Mouse (Mus musculus) hindbrain, embryonic 11.5 days (tissue): ENCODE measurements around the gene Rho. TPM values are rescaled to one million over a fixed set of nuclear protein-coding genes. Genes with fewer than 3 reads are reported as not detected.

Experiments
- ATAC-seq: fragments of 200-750 bp; cut with Nextera tagmentation; 2 replicates; pipeline ENCODE4 v1.8.0; 2017; ENCODE audit warnings: mild to moderate bottlenecking, moderate TSS enrichment, moderate library complexity; ENCODE audit not compliant: low FRiP score
- DNase-seq: peaks from one replicate; pipeline ENCODE4 v3.0.0-alpha.2; 2015; ENCODE audit warnings: low spot score
- H3K27ac ChIP-seq: fragments of 300-500 bp; sonication (generic); 2 replicates; pipeline ENCODE4 v1.5.1; 2014; ENCODE audit warnings: mild to moderate bottlenecking, low read depth, low read length
- H3K27me3 ChIP-seq: fragments of 300-500 bp; sonication (generic); 2 replicates; pipeline ENCODE4 v1.6.1; 2014; ENCODE audit warnings: mild to moderate bottlenecking, low read length, moderate library complexity, mixed read lengths; ENCODE audit not compliant: control insufficient read depth, insufficient read depth
- H3K36me3 ChIP-seq: fragments of 300-500 bp; sonication (generic); 2 replicates; pipeline ENCODE4 v1.6.1; 2014; ENCODE audit warnings: mild to moderate bottlenecking, low read length, moderate library complexity, mixed read lengths; ENCODE audit not compliant: control insufficient read depth, insufficient read depth
- H3K4me1 ChIP-seq: fragments of 300-500 bp; sonication (generic); replicated peaks from 2 replicates; pipeline ENCODE4 v1.6.1; 2014; ENCODE audit warnings: low read length, mixed read lengths; ENCODE audit not compliant: control insufficient read depth, insufficient read depth
- H3K4me2 ChIP-seq: fragments of 300-500 bp; sonication (generic); replicated peaks from 2 replicates; pipeline ENCODE4 v1.6.1; 2014; ENCODE audit warnings: mild to moderate bottlenecking, low read depth, low read length
- H3K4me3 ChIP-seq: fragments of 300-500 bp; sonication (generic); 2 replicates; pipeline ENCODE4 v1.5.1; 2014; ENCODE audit warnings: low read depth, low read length
- H3K9ac ChIP-seq: fragments of 300-500 bp; sonication (generic); 2 replicates; pipeline ENCODE4 v1.6.1; 2014; ENCODE audit warnings: low read depth, low read length
- H3K9me3 ChIP-seq: fragments of 300-500 bp; sonication (generic); 2 replicates; pipeline ENCODE4 v1.6.1; 2016; ENCODE audit warnings: low read length; ENCODE audit not compliant: control insufficient read depth
- WGBS: fragments of 180-500 bp; shearing (Covaris S2); extraction: QIAGEN DNeasy Blood & Tissue Kit; methylation state at CpG from one replicate; pipeline ENCODE4 v1.1.7; 2014; 5-methylcytosine and 5-hydroxymethylcytosine counted together
- polyA plus RNA-seq: library from polyadenylated mRNA; unstranded; fragments of >200 nt; fragmentation: Nextera tagmentation; extraction: Ambion mirVana; gene quantifications from 2 replicates; pipeline ENCODE4 v1.2.1, GENCODE M21; 2014

The Rho gene
- polyA plus RNA-seq, 1 experiment from 2014 or later: 0.22 TPM

DNA sequence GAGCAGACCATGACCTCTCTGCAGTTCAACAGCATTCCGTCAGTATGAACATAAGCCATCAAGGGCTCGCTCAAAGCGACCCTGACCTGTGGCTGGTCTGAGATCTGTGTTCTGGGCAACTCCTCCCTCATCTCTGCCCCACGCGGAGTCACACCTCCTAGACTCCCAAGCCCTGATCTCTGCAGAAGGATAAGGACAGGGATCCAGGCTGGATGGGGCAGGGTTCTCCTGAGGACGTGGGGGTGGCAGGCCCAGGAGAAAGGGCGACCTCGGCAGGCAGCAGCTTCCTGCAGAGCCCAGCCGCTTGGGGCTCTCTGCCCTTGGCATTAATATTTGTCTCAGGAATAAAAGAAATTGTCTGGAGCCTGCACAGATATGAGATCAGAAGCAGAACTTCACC is 54.1 kb downstream of the Rho start:
- Histone ChIP-seq H3K4me2 (no peak overlapping the region), H3K27ac (no peak overlapping the region)

DNA sequence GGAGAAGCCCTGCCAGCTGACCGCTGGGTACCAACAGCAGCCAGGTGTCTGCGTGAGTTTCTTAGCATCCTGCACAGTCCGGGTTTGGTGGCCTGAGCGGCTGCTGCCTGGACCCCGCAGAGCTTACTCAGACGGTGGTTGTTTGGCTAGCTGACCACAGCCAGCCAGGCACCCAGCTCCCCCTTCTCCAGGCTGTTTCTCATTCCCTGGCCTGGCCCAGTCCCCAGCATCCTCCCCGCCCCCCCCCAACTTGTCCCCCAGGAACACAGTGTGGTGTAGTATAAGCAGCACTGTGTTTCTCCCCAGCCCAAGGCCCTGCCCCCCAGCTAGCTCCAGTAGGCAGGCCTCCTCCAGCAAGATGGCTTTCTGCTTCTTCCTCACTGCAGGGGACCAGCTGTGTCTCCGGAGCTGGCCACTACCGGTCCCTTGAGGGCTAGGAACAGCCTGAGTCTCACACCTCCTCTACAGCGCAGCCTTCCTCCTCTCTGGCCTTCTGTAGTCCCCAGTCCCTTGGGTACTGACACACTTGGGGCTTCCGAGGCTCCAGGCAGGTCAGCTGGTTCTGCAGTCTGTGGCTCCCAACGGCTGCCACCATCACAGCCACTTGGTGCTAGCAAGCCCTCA is 55.0 kb downstream of the Rho start:
- no peaks in the 10 kb centered on the region for H3K9me3 ChIP-seq
- peaks cover 8% of the 10 kb centered on the region for H3K4me1 ChIP-seq
- H3K4me2 ChIP-seq: no peak overlapping the region
- H3K36me3 ChIP-seq: no peaks in the 10 kb centered on the region
- no peaks in the 10 kb centered on the region for H3K27me3 ChIP-seq
- H3K27ac ChIP-seq: no peak overlapping the region
- no peak for DNase-seq
- no peak for ATAC-seq
- 50% methylated on average over 12 of the region's 12 CpGs for WGBS
- H3K4me3 ChIP-seq: no peak overlapping the region
- H3K9ac ChIP-seq: no peak overlapping the region

More for the DNA sequence above, 54.1 kb downstream of the Rho start:
- H3K27me3 ChIP-seq: no peaks in the 10 kb centered on the region
- H3K9ac ChIP-seq: no peak overlapping the region
- ATAC-seq: no peak
- H3K9me3 ChIP-seq: no peaks in the 10 kb centered on the region
- peaks cover 5% of the 10 kb centered on the region; the same call in 1 of the 2 replicates for H3K4me1 ChIP-seq
- 57% methylated on average over 9 of the region's 9 CpGs for WGBS
- no peak overlapping the region for H3K4me3 ChIP-seq
- no peak for DNase-seq
- no peaks in the 10 kb centered on the region for H3K36me3 ChIP-seq

DNA sequence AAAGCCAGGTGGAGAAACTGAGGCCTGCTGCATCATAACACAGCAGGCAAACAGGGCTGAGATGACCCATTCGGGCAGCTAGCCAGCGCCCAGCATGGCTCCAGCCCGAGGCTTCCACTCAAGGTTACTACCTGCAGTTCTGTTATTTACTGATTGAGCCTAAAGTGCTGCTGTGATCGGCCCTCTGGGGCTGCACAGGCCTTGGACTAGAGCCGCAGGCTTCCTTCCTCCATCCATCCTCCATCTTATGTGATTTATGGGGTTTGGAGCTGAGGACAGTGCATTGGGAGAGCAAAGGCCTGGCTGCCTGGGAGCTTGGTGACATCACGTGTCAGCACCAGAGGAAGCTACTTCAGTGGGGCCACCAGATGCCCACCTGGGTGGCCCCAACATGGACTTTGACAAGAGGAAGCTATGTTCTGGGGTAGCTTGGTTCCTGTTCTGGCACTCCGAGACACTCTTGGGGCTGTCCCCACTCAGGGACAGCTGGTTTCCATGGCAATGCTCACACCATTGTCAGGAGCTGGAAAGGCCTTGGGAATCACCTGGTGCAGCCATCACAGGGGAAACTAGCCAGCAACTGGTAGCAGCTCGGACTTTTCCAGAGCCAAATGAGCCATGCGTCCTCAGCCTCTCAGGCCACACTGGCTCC is 55.7 kb downstream of the Rho start:
- Histone ChIP-seq H3K9me3 (no peaks in the 10 kb centered on the region), H3K4me2 (no peak overlapping the region), H3K27ac (no peak overlapping the region), H3K4me1 (peaks cover 9% of the 10 kb centered on the region), H3K4me3 (no peak overlapping the region), H3K36me3 (no peaks in the 10 kb centered on the region), H3K9ac (no peak overlapping the region), H3K27me3 (peaks cover 5% of the 10 kb centered on the region)
- DNase-seq (no peak), ATAC-seq (no peak)
- 59% methylated on average over 9 of the region's 9 CpGs for WGBS

DNA sequence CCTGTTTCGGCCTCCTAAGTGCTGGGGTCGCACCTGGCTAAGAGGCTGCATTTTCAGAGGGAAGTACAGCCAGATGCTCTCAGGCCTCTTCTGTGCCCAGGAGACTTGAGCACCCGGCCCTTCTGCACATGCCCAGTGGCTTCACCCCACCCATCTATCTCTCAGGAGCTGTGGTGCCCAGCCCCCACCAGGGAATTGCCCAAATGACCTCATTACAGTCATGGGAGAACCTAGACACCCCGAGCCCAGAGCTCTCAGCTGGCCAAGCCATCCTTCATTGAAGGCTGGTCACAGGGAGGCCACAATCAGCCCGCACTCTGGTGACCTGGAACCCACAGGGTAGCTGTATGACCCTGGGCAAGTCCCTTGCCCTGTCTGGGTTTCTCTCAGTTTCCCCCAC is 57.5 kb downstream of the Rho start:
- ATAC-seq (no peak), DNase-seq (no peak)
- Histone ChIP-seq H3K9me3 (no peaks in the 10 kb centered on the region), H3K4me1 (peaks cover 19% of the 10 kb centered on the region), H3K4me2 (no peak overlapping the region), H3K4me3 (no peak overlapping the region), H3K27me3 (peaks cover 22% of the 10 kb centered on the region), H3K27ac (no peak overlapping the region), H3K36me3 (no peaks in the 10 kb centered on the region), H3K9ac (no peak overlapping the region)
- 72% methylated on average over 5 of the region's 5 CpGs for WGBS

DNA sequence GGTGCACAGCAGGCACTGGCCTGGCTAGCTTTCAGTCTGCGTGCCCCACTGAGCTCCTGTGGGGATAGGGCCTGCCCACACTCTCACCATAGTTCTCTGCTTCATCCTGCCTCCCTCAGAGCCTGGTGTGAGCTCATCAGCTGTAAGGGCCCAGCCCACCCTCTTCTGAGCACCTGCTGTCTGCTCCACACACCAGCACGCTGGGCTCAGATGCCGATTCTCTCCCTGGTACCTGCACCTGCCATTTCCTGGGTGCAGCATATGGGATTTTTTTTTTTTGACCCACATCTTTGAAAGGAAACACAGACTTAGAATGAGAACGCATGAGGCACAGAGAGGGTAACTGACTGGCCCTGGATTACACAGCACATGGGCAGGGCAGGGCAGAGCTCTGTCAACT is 58.1 kb downstream of the Rho start:
- H3K4me2 ChIP-seq: no peak overlapping the region
- ATAC-seq (no peak), DNase-seq (no peak)
- H3K27ac ChIP-seq: no peak overlapping the region
- no peaks in the 10 kb centered on the region for H3K36me3 ChIP-seq
- H3K27me3 ChIP-seq: peaks cover 28% of the 10 kb centered on the region
- H3K4me3 ChIP-seq: no peak overlapping the region
- whole genome bisulfite sequencing: 67% methylated on average over 4 of the region's 4 CpGs
- no peaks in the 10 kb centered on the region for H3K9me3 ChIP-seq
- peaks cover 23% of the 10 kb centered on the region for H3K4me1 ChIP-seq
- no peak overlapping the region for H3K9ac ChIP-seq

Other genes starting within 250 kb of the Rho start
- 1.9 and 2.1 TPM in 2 replicates for gene Tmem40, start 169.3 kb upstream of the Rho start, polyA plus RNA-seq
- 20.2 and 23.3 TPM in 2 replicates for gene Cand2, start 157.2 kb upstream of the Rho start, polyA plus RNA-seq
- 1,766 and 1,778 TPM in 2 replicates for gene Rpl32, start 123.0 kb upstream of the Rho start, polyA plus RNA-seq
- 2.1 TPM in 2 replicates for gene Efcab12, start 93.3 kb upstream of the Rho start, polyA plus RNA-seq
- 22.2 and 24.5 TPM in 2 replicates for gene Mbd4, start 78.4 kb upstream of the Rho start, polyA plus RNA-seq
- 22.5 and 26.8 TPM in 2 replicates for gene Ift122, start 78.3 kb upstream of the Rho start, polyA plus RNA-seq
- gene H1foo, start 13.2 kb downstream of the Rho start, polyA plus RNA-seq: not detected in 2 replicates
- gene Plxnd1, start 63.3 kb downstream of the Rho start, polyA plus RNA-seq: 17.5 and 18.8 TPM in 2 replicates